Mouse (Mus musculus): ENCODE results near the gene Akap2.

Gene Akap2

DNA sequence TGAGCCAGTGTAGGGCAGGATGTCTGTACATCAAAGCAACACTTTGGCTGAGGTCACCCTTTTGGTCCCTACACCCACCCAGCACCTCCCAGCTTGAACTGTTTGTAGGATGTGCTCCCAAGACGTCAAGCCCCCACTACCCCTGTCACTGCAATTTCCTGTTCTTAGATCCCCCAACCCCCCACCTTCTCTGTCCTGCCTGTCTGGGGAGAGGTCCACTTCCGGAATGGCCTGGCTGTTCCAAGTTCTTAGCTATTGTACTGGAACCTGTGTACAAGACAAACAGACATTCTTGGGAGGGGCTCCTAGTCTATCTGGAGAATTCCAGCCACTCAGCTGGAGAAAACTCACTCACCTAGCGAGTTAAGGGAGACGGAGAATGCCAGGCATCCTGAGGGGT is 116.7 kb downstream of the Akap2 start:
- no peak for DNase-seq (ENCODE audit: low spot score)

GRCm38 (mm10) chr4:57837089-57837488 is 119.6 kb downstream of the Akap2 start:
- DNase-seq (ENCODE audit: low spot score), result no peak

DNA sequence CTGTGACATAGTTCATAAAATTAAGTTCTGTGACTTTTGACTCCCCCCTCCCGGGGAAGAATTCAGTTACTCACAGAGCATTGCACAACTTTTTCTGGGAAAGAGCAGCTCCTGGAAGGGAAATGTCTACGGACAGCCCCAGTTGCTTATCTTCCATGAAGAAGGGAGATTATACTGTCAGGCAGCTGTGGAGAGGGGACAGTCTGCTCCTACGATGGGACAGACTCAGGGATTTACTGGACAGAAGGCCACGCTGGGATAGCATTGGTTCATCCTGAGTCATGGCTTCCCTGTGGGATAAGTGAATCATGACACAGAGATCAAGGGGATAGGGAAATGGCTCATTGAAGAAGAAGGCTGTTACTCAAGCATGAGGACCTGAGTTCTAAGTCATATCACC is 121.9 kb downstream of the Akap2 start:
- DNase-seq (ENCODE audit: low spot score), result no peak

- no peak for DNase-seq (ENCODE audit: low spot score)
These were observed 124.5 kb downstream of the Akap2 start for GRCm38 (mm10) chr4:57841911-57842310.

DNA sequence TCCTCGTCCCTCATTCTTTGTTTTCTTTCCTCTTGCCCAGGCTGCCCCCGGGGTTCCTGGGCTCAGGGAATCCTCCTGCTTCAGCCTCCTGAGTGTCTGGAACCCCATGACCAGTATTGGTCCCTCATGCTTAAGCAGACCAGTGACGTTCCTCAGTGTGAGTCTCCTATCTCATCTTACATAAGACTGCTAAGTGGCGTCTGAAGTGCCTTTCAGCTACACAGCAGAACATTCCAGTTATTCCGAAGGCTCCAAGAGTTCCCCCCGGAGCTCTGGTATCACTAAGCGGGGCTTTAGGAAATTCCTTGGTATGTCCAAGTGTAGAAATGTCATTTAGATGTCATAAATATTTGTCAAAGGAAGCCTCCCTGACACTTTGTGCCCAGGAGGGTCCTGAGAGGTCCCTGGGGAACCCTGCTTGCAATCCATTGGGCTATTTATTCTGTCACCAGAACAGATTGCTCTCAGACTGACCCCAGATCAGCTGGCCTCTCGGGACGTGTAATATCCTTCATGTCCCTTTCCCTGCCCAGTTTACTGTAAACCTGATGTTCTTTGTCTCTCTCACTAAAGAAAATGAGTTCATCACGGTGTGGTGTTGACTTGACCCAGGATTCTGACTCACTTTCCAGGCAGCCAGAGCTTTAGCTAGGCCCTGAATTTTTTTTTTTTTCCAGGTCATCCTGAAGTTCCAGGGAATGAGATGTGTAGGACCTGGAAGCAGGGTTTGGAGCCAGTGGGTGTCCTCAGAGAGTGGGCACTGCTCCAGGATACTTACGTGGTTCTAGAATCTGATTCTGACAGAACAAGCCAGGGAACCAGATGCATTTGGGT is 125.2 kb downstream of the Akap2 start:
- DNase-seq (ENCODE audit: low spot score), result no peak

GRCm38 (mm10) chr4:57845031-57845431 is 127.6 kb downstream of the Akap2 start:
- no peak for DNase-seq (ENCODE audit: low spot score)

GRCm38 (mm10) chr4:57845541-57846210 is 128.2 kb downstream of the Akap2 start:
- no peak for DNase-seq (ENCODE audit: low spot score)

DNA sequence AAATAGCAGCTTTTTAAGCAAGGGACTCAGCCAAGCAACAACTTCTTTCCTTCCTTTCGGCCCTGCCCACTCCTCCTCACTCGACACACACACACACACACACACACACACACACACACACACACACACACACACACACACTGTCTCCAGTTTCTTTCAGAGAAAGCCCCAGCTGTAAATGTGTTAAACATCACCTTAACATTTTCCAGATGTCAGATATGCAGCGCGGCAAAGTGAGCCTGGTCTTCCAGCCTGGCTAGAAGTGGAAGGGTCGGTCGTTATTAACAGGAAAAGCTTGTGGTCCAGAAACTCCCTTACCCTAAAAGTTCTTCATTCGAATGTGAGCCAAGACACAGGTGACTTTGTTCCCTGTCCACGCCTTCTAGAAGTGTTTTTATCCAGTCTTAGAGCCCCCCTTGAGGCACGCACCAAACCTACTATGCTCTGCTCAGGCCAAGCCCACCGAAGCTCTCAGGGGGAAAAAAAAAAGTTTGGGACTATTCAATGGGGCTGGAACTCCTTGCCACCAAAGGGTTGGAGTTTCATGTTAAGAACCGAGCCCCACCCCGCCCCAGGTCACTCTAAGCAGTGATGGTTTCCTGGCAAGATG is 129.0 kb downstream of the Akap2 start:
- no peak for DNase-seq (ENCODE audit: low spot score)

GRCm38 (mm10) chr4:57846991-57847422 is 129.6 kb downstream of the Akap2 start:
- no peak for DNase-seq (ENCODE audit: low spot score)

DNA sequence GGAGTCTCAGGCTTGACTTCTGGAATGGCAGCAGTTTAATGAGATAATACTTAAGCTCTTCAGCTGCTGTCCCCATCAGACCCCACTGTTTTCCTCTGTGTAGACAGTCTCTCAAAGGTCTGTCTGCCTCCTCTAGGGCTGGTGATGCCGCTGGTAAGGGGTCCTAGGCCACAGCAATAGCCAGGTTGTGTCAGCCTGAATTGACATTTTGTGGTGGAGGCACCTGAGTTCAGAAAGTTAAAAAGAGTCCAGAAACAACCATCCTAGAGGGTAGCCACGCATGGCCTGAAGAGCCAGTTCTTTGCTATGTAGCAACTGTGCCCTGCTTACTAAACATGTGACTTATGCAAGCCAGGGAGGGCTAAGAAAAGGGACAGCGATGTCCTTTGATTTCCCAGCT is 130.2 kb downstream of the Akap2 start:
- DNase-seq (ENCODE audit: low spot score), result no peak

DNA sequence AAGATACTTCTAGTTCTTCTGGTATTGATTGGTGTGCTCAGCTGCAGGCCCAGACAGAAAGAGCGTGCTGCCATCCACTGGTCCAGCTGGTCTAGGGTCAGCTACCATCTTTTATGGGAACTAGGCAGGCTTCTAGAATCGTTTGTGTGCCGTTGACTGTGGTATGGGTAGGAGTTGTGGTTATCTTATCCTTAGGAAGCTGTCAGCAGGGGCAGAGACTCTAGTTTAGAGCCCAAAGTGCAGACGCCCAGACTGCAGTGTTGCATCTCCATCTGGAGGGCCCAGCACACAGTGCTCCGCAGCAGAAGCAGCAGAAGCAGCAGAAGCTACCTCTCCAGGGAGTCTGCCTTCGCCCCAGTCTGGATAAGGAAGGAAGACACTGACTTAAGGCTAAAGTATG is 132.0 kb downstream of the Akap2 start:
- DNase-seq (ENCODE audit: low spot score), result no peak

DNA sequence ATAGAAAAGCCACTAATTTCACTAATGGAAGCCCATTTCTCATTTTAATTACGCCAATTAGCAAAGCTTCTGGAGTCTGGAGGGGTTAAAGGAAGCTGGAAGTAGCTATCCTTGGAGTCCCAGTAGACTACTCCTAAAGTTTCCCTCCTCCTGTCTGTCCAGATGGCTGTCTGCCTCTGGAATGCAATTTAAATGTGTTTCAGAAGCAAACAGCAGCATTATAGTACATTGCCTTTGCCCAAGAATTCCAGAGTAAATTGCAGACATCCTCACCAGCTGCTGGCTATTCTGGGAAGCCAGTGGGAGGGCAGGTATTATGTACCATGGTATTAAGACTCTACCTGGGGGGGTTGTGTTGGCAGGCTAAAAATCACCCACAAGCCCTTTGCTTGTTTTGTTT is 134.3 kb downstream of the Akap2 start:
- no peak for DNase-seq (ENCODE audit: low spot score)

DNA sequence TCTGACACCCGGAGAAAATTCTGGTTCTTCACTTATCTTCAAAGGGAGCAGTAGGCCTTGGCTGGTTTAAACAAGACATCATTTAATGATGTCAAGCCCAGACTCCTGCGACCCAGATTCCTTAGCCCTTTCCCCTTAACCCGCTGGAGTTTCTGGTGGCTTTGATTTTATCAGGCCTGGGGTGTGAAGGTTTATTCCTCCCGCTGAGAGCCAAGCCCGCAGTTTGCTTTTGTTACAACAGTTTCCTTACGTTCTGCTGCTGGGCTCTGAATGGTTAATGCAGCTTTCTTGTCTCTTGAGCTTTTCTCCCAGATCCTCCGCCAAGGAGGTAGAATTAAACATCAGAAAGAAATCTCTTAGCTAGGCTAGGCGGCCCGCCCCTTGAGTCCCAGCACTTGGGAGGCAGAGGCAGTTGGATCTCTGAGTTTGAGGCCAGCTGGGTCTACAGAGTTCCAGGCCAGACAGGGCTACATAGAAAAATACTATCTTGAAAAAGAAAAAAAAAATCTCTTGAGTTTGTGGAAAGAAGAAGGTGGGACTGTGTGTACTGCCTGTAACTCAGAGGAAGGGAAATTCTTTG is 135.1 kb downstream of the Akap2 start:
- DNase-seq (ENCODE audit: low spot score), result no peak

DNA sequence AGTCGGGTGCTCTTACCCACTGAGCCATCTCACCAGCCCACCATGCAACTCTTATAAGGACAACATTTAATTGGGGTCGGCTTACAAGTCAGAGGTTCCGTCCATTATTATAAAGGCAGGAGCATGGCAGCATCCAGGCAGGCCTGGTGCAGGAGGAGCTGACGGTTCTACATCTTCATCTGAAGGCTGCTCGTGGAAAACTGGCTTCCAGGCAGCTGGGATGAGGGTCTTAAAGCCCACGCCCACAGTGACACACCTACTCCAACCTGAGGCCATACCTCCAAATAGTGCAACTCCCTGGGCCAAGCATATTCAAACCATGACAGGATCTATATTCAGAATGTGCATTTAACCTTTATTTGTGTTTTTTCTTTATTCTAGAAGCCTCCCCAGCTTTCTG is 136.7 kb downstream of the Akap2 start:
- DNase-seq (ENCODE audit: low spot score), result no peak

DNA sequence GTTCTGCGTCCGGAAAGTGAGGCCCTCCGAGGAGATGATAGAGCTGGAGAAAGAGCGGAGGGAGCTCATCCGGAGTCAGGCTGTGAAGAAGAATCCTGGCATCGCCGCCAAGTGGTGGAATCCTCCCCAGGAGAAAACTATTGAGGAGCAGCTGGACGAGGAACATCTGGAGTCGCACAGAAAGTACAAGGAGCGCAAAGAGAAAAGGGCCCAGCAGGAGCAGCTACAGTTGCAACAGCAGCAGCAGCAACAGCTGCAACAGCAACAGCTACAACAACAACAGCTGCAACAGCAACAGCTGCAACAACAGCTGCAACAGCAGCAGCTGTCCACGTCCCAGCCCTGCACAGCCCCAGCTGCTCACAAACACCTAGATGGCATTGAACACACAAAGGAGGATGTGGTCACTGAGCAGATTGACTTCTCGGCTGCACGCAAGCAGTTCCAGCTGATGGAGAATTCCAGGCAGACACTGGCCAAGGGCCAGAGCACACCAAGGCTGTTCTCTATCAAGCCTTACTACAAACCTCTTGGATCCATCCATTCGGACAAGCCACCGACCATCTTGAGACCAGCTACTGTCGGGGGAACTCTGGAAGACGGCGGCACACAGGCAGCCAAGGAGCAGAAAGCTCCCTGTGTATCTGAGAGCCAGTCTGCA is 138.0 kb downstream of the Akap2 start:
- no peak for DNase-seq (ENCODE audit: low spot score)

GRCm38 (mm10) chr4:57856673-57857072 is 139.2 kb downstream of the Akap2 start:
- DNase-seq (ENCODE audit: low spot score), result no peak

DNA sequence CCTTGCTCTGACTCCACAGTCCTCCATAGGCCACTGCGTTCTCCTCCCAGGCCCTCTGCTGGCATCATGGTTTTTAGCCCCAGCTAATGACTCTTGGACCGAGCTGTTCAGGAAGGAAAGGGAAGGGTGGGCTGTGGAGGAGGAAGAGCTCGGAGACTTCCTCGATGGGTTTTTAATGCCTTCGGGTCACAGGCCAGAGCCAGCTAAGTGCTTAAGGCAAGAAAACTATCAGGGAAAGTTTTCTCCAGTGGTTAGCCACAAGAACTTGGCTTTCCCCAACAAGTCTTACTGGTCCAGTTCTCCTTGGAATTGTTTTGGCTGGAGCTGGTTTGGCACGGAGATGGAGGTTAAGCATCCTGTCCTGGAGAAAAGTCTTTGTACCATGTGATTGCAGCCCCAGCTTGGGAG is 142.8 kb downstream of the Akap2 start:
- no peak for DNase-seq (ENCODE audit: low spot score)

GRCm38 (mm10) chr4:57861166-57861565 is 143.7 kb downstream of the Akap2 start:
- DNase-seq (ENCODE audit: low spot score), result no peak

- DNase-seq (ENCODE audit: low spot score), result no peak
These were observed 144.4 kb downstream of the Akap2 start for GRCm38 (mm10) chr4:57861856-57862255.

DNA sequence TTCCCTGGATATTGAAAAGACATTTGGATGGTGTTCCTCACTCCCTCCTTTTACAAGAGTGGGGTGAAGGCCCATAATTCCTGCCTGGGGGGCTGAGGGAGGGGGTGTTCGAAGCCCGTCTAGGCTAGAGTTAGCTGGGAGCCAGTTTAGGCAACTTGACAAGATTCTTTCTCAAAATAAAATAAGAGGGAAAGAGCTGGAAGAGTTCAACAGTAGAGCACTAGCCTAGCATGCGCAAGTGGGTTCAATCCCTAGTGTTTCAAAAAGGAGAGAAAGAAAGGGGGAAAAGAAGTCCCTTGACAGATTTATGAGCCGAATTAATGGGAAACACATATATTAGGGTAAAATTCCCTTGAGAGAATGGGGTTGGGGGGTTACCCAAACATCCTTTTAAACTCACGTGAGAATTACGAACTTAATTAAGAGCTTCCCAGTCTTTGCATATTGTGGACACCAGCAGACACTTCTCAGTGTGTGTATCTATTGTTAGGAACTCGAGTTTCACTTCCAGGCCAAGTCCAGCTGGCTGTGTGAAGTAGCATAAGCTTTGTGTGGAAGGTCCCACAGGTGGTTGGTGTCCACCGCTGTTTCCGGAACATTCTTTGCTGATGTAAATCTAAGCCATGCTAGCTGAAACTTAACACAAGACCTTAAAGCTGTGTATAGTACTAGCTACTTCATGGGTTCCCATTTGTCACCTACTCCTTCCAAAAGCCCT is 145.0 kb downstream of the Akap2 start:
- no peak for DNase-seq (ENCODE audit: low spot score)

GRCm38 (mm10) chr4:57866088-57866487 is 148.6 kb downstream of the Akap2 start:
- no peak for DNase-seq (ENCODE audit: low spot score)

DNA sequence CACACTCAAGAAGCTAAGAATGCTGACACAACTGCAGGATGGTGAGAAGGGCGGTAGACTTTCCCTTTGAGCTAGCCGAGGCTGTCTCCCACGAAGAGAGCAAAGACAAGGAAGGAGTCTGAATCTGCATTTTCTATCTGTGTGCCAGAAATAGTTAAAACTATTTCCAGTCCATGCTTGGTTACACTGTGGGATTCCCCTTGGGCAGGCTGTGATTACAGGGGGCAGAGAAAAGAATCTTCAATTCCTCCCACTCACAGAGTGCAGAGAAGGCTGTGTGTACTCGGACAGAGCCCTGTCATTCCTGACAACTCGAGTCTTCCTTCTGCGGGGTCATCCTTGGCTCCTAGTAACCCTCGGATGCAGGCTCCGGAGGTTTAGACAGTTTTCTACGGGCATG is 149.5 kb downstream of the Akap2 start:
- no peak for DNase-seq (ENCODE audit: low spot score)
